Mouse (Mus musculus) embryo, embryonic 11 days (tissue): ENCODE results near the gene Pak1ip1.

ENCODE experiments used
- DNase-seq: peaks from one replicate; pipeline ENCODE4 v3.0.0-alpha.2; 2015

The Pak1ip1 gene

DNA sequence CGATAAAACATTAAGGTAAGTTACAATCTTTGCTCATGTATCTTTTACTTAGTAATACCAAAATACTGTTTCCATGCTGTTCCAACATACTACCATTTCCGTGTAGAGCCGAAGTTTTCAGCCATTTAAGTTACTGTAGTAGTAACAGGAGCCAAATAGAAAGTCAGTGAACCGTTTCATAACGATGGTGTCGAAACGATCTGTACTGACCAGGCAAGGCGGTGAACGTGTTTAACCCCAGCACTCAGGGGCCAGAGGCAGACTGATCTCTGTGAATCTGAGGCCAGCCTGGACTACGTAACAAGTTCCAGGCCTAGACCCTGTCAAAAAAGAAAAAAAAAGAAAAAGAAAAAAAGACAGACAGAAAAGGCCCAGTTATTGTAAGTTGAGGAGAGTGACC, 7.4 kb downstream of the Pak1ip1 start:
- DNase-seq: no peak

DNA sequence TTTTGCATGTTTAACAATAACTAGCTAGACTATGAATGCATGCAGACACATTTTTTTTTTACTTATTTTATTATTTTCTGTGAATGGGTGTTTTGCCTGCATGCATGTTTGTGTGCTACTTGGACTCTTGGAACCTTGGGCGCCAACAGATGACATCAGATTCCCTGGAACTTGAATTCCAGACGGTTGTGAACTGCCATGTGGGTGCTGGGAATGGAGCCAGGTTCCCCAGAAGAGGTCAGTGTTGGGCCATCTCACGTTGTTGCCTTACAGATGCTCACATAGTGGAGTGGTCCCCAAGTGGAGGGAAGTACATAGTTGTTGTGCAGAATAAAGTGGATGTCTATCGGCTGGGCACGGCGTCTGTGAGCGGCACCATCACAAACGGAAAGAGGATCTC, 8.1 kb downstream of the Pak1ip1 start:
- no peak for DNase-seq

DNA sequence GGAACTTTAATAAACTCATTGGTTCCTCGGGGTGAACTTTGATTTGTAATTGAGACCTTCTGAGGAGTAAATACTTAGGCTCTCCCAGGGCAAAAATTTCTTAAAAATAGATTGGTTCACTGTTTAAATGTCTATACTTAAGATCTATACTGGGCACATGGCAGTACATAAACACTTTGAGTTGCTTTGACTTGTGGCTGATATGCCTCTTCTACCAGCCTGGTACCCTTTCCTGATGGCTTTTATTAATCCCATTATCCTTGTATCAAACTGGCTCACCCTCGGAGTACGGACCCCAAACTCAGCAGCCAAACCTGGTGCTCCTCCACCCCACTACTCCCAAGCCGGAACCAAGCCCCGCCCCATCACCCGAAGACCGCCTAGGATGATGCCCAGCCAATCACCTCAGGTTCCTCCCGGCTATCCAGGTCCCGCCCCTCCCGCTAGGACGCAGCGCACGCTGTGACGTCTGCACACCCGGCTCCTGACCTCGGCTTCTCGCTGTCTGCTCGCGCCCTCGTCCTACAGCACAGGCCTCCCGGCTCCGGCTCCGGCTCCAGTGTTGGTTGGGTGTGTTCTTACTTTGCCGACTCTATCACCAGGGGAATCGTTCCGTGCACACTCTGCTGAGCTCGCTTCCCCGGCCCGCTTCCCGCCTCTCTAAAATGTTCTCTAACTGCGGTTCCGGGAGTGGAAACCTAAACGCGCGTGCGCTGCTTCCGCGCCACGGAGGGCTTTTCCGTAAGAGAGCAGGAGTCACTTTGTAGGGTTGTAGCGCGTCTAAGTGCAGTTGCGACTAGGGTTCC, 15.2 kb downstream of the Pak1ip1 start, which contains the start of gene Tmem14c:
TSS of gene Tmem14c (plus strand) at position 464 of the 806 bp plus-strand sequence.
- DNase-seq: peak; percentile 96

DNA sequence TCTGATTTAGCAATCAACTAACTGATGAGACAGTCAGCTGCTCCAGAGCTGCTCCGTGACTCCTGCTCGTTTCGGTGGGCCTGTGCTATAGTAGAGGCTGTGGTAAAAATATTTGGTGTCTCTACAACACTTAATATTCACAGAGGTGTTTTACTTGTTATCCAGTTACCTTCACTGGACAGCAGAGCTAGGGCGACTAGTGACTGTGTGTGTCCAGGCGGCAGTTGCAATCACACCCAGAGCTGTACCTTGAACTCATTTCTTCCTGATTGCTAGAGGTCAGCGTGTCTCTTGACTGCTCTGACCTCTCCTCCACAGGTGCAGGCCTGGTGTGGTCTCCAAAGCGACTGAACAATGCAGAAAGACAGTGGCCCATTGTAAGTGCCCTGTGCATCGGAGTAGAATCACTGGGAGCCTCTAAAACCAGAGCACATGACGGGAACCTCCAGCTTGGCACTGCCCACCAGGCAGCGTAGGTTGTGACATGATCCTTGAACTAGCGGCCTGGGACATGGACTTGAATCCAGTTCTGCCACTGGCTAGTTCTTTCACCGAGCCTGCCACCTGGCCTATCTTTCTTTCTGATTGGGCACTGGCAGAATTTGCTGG, 16.1 kb downstream of the Pak1ip1 start:
- DNase-seq: no peak

DNA sequence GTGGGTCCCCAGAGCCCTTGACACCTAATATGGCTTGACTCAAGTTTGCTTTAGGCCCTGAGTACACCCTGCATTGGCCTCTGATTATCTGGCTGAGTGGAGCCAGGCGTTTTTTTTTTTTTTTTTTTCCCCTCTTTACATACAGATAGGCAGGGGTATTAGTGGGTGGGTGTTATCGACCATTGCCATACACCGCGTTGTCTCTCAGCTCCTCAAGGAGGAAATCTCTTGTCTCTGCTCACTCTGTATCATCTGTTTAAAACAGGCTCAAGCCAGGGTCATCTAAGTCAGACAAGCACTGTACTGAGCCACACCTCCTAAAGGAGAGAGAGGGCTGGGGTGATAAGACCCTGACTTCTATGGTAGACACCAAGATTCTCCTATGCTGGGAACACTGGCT, 17.0 kb downstream of the Pak1ip1 start:
- no peak for DNase-seq

DNA sequence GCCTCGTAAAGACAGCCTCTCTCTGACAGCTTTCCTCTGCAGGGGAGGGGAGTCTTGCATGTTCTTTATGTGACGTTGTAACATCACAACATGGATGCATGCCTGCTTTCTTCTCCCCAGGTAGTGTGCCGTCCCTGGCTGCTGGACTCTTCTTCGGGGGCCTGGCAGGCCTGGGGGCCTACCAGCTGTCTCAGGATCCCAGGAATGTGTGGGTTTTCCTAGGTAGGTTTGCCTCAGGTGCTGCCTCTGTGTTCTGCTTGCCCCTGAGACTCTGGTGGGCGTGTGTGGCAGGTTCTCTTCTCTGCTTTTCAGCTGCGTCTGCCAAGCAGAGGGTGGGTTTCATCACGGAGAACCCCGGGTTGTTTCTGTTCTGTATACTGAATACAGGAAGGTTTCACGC, 17.4 kb downstream of the Pak1ip1 start:
- DNase-seq: no peak

DNA sequence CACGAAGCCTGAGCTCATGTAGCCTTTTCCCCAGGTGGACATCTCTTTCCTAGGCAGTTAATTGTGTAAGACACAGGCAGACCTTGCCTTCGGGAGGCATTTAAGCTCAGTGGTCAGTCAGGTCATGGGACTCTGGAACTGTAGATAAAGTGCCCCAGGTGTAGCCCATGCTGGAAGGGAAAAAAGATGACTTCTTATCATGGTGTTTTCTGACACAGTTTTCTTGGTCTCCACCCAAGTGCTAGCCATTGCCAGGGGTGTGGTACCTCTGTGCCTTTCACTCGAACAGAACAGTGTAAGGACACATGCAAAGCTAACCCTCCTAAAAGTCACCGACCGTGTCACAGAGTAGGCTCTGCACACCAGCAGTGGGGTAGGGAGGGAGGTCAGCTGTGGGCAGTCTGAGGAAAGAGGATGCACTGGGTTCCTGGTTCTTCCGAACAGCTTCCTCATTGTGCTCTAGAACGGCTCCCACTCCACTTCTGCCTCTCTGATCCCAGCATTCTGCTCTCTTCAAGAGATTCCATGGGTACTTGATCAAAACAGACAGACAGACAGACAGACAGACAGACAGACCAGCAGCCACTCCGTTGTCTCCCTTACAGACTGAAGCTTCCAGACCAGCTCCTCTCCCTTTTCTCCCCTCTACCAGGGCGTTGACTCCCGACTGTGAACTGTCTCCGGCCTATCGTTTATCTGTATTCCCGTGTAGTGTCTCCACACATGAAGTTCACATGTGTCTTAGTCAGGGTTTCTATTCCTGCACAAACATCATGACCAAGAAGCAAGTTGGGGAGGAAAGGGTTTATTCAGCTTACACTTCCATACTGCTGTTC, 18.2 kb downstream of the Pak1ip1 start:
- no peak for DNase-seq

DNA sequence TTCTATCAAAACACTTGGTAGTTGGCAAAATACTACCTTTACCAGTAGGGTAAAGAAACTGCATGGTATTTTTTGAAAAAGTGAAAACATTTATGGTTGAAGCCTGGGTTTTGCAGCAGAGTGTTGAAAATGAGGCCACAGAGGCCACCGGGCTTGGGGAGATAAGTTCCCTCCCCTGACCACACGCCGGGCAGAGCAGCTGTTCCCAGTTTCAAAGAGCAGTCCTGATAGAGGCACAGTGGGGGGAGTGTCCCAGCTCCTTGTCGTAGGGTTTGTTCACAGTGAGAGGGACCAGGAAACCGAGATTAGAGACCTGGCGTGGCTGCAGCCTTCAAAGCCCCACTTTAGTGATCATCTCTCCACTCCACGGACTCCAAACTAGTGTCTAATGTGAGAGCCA, 19.7 kb downstream of the Pak1ip1 start:
- DNase-seq: no peak

DNA sequence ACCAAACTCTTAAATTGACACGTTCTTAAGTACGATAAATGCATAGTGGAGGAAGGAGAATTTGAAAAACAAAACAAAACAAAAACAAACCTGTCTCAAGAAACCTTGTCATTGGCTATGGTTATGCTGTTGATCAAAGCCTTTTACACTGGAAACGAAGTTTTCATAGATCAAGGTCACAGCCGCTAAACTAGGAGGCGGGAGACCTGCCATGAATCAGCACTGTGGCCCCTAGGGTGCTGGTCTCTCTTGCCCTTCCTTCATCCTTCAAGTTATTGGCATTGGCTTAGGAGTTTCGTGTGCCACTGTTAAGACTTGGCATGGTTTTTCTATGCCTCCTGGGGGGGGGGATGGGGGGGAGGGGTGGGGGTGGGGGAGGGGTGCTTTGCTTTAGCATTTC, 20.8 kb downstream of the Pak1ip1 start:
- no peak for DNase-seq

DNA sequence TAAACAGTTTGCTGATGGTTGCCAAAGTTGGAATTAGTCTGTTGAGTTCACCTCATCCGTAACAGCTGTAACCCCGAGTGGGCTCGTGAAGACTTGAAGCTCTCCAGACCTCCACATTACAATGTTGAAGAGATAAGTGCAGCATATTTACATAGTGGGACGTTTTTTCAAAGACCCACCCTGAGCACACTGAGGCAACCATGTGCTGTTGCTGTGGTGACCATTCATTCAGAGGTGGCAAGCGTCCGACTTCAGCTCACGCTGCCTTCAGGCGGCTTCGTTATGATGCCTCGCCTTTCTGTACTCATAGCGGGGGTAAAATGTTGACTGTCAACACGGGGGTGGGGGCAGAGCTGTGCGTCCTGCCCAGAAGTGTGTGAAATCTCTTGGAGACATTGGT, 21.3 kb downstream of the Pak1ip1 start:
- DNase-seq: no peak

DNA sequence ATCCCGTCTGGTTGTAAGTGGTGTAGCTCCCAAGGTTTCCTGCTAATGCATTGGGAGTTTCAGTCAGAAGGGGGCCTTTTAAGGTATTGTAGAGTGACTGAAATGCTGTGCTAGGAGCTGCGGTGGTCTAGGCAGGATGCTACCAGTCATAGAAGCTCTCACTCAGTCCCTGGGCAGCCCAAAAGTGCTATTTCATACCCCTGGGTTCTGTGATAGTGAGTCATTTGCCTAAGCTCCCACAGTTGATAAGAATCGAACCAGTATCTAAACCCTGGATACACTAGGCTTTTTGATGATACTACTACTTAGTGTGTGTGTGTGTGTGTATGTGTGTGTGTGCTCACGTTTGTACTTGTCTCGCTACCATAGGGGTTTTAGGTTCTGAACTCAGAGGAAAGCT, 29.3 kb downstream of the Pak1ip1 start:
- no peak for DNase-seq

DNA sequence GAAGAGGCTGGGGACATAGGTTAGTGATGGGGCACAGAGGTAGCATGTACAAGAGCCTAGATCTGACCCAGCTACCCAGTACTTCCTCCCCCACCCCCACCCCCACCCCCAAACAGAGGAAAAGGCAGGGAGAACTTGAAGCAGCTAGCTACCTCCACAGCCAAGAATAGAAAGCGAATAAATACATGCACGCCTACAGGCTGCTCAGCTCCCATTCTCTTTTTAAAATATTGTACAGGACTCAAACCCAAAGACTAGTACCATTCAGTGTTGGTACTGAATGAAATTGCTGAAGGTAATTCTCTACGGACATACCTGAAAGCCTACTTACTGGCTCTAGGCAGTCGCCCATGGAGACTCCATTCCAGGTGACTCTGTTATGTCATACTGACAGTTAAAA, 41.7 kb downstream of the Pak1ip1 start:
- no peak for DNase-seq

DNA sequence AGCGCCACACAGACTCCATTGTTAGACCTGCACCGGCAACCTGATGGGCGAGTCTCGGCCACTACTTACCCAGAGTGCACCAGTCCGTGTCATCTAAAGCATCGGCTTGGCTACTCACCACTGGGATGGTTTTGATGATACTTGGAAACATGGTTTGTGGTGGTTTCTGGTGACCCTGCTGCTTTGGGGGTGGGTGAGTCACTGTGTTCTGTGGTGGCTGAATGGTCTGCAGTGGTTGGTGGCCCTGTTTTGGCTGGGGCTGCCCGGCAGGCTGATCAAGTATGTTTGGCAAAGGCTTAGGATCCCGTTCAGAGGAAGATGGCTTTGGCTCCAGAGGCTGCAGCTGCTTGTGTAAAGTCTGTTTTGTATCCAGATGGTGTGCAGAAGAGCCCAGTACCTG, 45.1 kb downstream of the Pak1ip1 start:
- DNase-seq: no peak

DNA sequence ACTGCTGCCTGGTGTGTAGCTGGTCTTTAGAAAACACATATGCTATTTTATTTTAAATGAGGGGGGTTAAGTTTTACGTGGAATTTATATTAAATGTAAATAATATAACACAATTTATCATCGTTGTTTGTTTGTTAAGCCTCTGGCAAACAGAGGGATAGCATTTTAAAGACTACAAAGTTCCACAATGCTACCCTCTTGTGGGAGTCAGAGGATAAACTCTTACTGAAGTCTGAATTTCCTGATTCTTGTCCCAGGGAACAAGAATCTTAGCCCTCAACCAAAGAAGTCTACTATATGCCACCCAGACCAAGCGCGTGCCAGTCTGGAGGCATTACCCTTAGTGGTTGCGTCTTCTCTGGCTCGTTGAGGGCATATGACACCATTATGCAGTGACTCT, 46.5 kb downstream of the Pak1ip1 start:
- DNase-seq: no peak

DNA sequence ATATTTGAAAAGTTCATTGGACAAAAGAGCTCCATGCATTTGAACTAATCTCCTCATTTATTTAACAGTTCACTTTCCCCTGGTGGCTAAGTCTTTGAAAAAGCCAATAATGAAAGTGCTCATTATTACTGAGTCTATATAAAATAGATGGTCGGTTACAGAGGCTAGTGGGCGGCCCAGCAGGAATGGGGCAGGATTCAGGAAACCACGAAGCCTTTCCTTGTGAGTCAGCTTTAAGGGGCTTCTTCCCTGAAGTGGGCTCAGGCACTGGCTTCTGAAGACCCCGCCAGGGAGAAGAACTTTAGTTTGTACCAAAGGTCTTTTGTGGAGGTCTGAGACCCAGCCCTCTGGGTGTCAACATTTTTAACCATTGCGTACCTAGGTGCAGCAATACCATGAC, 51.1 kb downstream of the Pak1ip1 start:
- peak; percentile 5 for DNase-seq
